Mouse (Mus musculus) neural tube, embryonic 14.5 days (tissue): Measurements from ENCODE around the gene Aak1. TPM values are rescaled to one million over a fixed set of nuclear protein-coding genes. Genes with fewer than 3 reads are reported as not detected.

Experiments used
- ATAC-seq: fragments of 200-750 bp; cut with Nextera tagmentation; 2 replicates; pipeline ENCODE4 v1.8.0; 2017; ENCODE audit warnings: low read depth, mild to moderate bottlenecking, moderate TSS enrichment, moderate library complexity
- H3K27ac ChIP-seq: fragments of 300-500 bp; sonication (generic); 2 replicates; pipeline ENCODE4 v1.5.1; 2014; ENCODE audit warnings: low read depth, mild to moderate bottlenecking, control low read depth, low read length, moderate library complexity, mixed read lengths
- H3K27me3 ChIP-seq: fragments of 300-500 bp; sonication (generic); 2 replicates; pipeline ENCODE4 v1.6.1; 2014; ENCODE audit warnings: low read length; ENCODE audit not compliant: control insufficient read depth, insufficient read depth
- H3K36me3 ChIP-seq: fragments of 300-500 bp; sonication (generic); 2 replicates; pipeline ENCODE4 v1.6.1; 2014; ENCODE audit warnings: low read length, mixed read lengths; ENCODE audit not compliant: control insufficient read depth, insufficient read depth
- H3K4me1 ChIP-seq: fragments of 300-500 bp; sonication (generic); 2 replicates; pipeline ENCODE4 v1.6.1; 2014; ENCODE audit warnings: low read length; ENCODE audit not compliant: control insufficient read depth, insufficient read depth
- H3K4me2 ChIP-seq: fragments of 300-500 bp; sonication (generic); 2 replicates; pipeline ENCODE4 v1.6.1; 2014; ENCODE audit warnings: mild to moderate bottlenecking, low read depth, low read length, control low read depth
- H3K4me3 ChIP-seq: fragments of 300-500 bp; sonication (generic); 2 replicates; pipeline ENCODE4 v1.5.1; 2014; ENCODE audit warnings: low read depth, low read length, control low read depth, mixed read lengths
- H3K9ac ChIP-seq: fragments of 300-500 bp; sonication (generic); replicated peaks from 2 replicates; pipeline ENCODE4 v1.6.1; 2014; ENCODE audit warnings: low read depth, mild to moderate bottlenecking, control low read depth, low read length, mixed read lengths
- H3K9me3 ChIP-seq: fragments of 300-500 bp; sonication (generic); 2 replicates; pipeline ENCODE4 v1.6.1; 2016; ENCODE audit warnings: low read length; ENCODE audit not compliant: control insufficient read depth
- WGBS: fragments of 180-500 bp; shearing (Covaris S2); extraction: QIAGEN DNeasy Blood & Tissue Kit; methylation state at CpG from one replicate; pipeline ENCODE4 v1.1.7; 2014; 5-methylcytosine and 5-hydroxymethylcytosine counted together
- polyA plus RNA-seq: library from polyadenylated mRNA; unstranded; fragments of >200 nt; fragmentation: Nextera tagmentation; extraction: Ambion mirVana; gene quantifications from 2 replicates; pipeline ENCODE4 v1.2.1, GENCODE M21; 2014

The Aak1 gene
- polyA plus RNA-seq, 1 experiment from 2014 or later = 53.6 TPM

DNA sequence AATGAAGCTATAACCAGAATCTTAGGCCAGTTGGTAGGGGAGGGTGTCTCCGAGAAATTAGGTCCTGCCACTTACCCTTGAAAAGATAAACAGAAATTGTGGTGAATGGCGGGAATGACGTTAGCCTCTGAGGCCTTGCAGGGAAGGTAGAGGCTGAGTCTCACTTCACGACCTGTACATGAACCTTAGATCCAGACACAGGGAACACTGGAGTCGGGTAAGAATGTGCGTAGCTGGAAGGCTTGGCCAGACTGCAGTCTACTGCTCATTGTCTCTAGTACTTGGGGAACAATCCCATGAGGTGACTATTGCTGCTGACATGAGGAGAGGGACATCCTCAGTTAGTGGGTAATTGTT lies 129.6 kb downstream of the Aak1 start:
- H3K36me3 ChIP-seq = peaks cover 2% of the 10 kb centered on the region
- 91% methylated on average over 6 of the region's 6 CpGs for WGBS

DNA sequence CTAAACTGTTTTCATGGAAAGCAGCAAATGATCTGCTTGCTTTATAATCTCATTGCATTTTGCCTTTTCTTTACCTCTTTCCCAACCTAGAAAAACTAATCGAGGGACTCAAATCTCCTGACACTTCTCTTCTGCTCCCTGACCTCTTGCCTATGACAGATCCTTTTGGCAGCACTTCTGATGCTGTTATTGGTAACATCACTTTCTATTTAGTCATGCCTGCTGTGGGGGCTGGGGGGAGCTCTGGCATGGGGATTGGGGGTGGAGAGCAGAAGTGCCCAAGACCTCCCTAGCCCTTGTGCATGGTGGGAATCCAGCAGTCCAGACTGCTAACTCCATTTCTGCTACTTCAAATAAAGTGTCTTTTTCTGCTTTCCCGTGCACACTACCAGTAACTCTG lies 131.9 kb downstream of the Aak1 start:
- 96% methylated on average over 2 of the region's 2 CpGs for WGBS

More for the DNA sequence above, 129.6 kb downstream of the Aak1 start:
- no peak overlapping the region for H3K27ac ChIP-seq
- H3K4me1 ChIP-seq = no peaks in the 10 kb centered on the region
- H3K4me2 ChIP-seq = no peak overlapping the region
- H3K27me3 ChIP-seq = no peaks in the 10 kb centered on the region
- no peaks in the 10 kb centered on the region for H3K9me3 ChIP-seq
- H3K4me3 ChIP-seq = no peak overlapping the region
- ATAC-seq = no peak
- H3K9ac ChIP-seq = no peak overlapping the region

DNA sequence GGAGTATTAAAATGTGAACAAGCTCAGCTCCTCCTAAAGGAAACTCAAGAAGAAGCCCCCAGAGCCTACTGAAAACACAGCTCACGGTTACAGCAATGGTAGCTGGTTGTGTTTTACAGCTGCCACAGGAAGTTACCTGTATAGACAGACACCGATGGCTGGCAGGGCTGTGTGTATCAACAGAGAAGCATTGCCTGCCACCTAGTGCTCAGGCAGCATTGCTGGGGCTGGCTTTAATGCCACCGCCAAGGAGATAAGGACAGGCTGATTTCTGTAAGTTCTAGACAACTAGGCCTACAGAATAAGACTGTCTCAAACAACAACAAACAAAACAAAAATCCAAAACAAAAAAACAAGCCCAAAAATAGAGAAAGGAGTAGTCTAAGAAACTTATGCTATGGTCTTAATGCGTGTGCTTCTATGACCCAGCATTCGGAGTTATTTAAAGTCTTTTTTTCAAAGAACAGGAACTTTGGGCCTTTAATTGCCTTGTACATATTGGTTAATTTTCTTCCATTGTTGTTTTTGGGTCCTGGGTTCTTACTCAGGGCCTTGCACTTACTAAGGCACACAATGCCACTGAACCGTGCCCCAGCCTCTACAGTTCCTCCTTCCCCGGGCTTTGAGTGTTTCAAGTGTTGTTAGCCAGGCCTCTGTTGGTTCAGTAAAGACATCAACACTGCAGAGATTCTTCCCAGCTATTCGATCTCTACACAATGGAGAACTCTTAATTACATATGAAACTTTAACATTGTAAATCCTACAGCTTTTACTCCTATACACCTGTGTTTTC lies 136.2 kb downstream of the Aak1 start:
- H3K27me3 ChIP-seq = no peaks in the 10 kb centered on the region
- WGBS = 88% methylated on average over 8 of the region's 8 CpGs
- peaks cover 15% of the 10 kb centered on the region for H3K36me3 ChIP-seq
- H3K27ac ChIP-seq = no peak overlapping the region
- H3K9ac ChIP-seq = no peak overlapping the region
- no peak overlapping the region for H3K4me2 ChIP-seq
- H3K9me3 ChIP-seq = no peaks in the 10 kb centered on the region
- no peak for ATAC-seq
- no peaks in the 10 kb centered on the region for H3K4me1 ChIP-seq
- no peak overlapping the region for H3K4me3 ChIP-seq

More for the DNA sequence above, 131.9 kb downstream of the Aak1 start:
- Histone ChIP-seq H3K4me1 (no peaks in the 10 kb centered on the region), H3K4me3 (no peak overlapping the region), H3K27ac (no peak overlapping the region), H3K36me3 (peaks cover 10% of the 10 kb centered on the region), H3K9ac (no peak overlapping the region), H3K27me3 (no peaks in the 10 kb centered on the region), H3K9me3 (no peaks in the 10 kb centered on the region), H3K4me2 (no peak overlapping the region)
- no peak for ATAC-seq

DNA sequence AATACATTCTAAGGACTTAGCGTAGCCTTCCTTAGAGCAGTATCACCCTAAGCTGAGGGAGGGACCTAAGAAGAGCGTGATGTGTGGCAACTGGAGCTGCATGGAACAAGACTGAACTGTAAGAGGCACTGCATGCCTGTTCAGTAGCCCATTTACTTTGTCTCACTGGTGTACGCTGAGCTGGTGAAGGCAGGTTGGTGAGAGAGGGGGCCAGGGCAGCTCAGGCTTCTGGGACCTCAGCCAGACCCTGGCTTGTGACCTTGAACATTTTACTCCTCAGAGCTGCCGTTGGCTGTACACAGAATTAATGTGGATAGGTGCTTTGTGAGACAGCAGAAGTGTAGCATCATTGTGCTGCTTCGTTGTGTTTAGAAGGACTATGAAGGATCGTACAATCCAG lies 140.3 kb downstream of the Aak1 start:
- Histone ChIP-seq H3K4me3 (no peak overlapping the region), H3K27me3 (no peaks in the 10 kb centered on the region), H3K36me3 (peaks cover 13% of the 10 kb centered on the region), H3K9me3 (no peaks in the 10 kb centered on the region), H3K4me1 (no peaks in the 10 kb centered on the region), H3K27ac (no peak overlapping the region; the same call in 1 of the 2 replicates), H3K4me2 (no peak overlapping the region), H3K9ac (no peak overlapping the region)
- 87% methylated on average over 6 of the region's 6 CpGs for WGBS
- no peak for ATAC-seq

DNA sequence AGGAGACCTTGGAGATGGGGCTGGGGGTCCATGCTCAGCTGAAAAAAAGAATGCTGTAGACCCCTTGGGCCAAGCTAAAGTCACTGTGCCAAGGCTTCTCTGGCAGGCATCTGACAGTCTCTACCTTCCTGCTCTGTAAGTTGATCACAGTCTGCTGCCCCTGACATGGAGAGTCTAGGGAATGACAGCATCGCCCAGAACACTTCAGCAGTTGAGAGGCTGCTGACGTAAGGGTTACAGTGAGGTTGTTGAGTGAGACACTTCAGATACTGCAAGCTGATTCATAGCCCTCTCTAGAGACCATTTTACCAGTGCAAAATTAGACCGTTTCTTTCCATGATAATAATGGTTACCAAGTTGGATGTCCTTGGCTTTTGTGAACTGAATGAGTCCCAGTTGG lies 141.7 kb downstream of the Aak1 start:
- H3K9ac ChIP-seq = no peak overlapping the region
- no peak overlapping the region for H3K4me3 ChIP-seq
- no peaks in the 10 kb centered on the region for H3K4me1 ChIP-seq
- no peak for ATAC-seq
- H3K27me3 ChIP-seq = no peaks in the 10 kb centered on the region
- H3K4me2 ChIP-seq = no peak overlapping the region
- 61% methylated on average over 3 of the region's 3 CpGs for WGBS
- H3K9me3 ChIP-seq = no peaks in the 10 kb centered on the region
- no peak overlapping the region for H3K27ac ChIP-seq
- H3K36me3 ChIP-seq = peaks cover 11% of the 10 kb centered on the region

DNA sequence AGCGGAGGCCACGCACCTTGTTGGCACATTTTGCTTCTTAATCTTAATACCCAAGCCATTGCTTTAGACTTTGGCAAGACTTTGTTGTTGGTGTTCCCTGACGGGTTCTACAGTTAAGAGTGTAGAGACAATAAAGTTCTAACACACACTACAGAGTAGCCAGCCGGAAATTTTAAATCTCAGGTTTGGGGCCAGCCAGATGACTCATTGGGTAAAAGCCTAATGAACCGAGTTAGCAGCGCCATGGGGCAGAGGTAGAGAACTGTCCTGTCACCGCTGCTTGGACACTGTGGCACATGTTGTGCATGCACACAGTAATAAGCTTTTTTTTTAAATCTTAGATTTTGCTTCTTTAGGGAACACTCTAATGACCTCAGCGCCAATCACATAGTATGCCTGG lies 143.0 kb downstream of the Aak1 start:
- H3K27ac ChIP-seq = no peak overlapping the region
- no peak overlapping the region for H3K9ac ChIP-seq
- no peak overlapping the region for H3K4me3 ChIP-seq
- H3K4me1 ChIP-seq = no peaks in the 10 kb centered on the region
- no peak for ATAC-seq
- no peaks in the 10 kb centered on the region for H3K27me3 ChIP-seq
- no peak overlapping the region for H3K4me2 ChIP-seq
- H3K36me3 ChIP-seq = peaks cover 16% of the 10 kb centered on the region; the same call in 1 of the 2 replicates
- WGBS = 93% methylated on average over 8 of the region's 8 CpGs
- no peaks in the 10 kb centered on the region for H3K9me3 ChIP-seq

DNA sequence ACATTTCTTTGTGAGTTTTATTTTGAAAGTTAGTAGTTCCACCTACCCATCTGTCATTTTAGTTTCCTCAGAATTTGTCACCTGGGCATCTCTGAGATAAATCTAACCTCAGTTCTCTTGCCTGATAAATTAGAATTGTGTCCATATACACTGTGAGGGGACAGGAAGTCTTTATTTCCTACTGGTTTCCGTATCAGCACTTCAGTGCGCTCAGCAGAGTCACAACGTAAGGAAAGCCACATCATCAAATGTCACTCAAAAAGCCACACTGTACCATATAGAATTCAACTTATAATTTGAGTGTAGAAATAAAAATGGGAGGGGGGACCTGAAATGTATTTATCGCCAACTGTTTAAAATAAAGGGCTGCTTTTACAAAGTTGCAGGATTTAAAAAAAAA lies 144.9 kb downstream of the Aak1 start:
- Histone ChIP-seq H3K9ac (no peak overlapping the region), H3K4me2 (no peak overlapping the region), H3K27ac (no peak overlapping the region), H3K4me1 (no peaks in the 10 kb centered on the region), H3K9me3 (no peaks in the 10 kb centered on the region), H3K36me3 (peaks cover 19% of the 10 kb centered on the region; the same call in 1 of the 2 replicates), H3K4me3 (no peak overlapping the region), H3K27me3 (no peaks in the 10 kb centered on the region)
- ATAC-seq = no peak
- WGBS = 90% methylated on average over 4 of the region's 4 CpGs

DNA sequence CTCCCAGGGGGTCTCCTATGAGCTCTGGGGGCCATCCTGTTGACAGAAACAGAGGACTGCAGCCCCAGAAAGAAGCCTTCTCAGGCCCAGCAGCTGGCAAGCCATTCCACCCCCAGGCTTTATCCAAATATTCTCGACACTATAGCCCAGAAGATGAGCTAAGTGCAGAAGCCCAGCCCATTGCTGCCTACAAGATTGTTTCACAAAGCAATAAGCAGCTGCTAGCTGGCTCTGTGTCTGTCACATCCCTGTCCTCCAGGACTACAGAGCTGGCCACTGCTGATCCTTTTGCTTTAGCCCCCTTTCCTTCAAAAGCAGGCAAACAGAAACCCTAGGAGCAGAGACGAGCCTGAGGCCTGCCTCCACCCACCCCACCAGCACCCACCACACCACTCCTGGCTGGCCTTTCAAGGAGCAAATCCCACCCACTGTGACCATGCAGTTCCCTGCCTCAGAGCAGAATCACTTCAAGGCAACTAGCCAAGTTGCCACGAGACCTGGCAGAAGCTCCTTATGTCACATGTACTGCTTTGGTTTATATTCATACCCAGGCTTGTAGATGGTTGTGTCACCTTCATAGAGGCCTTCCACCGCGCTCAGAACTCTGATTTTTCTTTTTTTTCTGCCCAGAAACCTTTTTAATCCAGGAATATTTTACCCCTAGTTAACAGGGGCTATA lies 147.5 kb downstream of the Aak1 start:
- H3K4me2 ChIP-seq = no peak overlapping the region
- H3K4me1 ChIP-seq = no peaks in the 10 kb centered on the region
- WGBS = 89% methylated on average over 5 of the region's 5 CpGs
- no peak for ATAC-seq
- H3K9ac ChIP-seq = no peak overlapping the region
- H3K4me3 ChIP-seq = no peak overlapping the region
- no peaks in the 10 kb centered on the region for H3K27me3 ChIP-seq
- no peaks in the 10 kb centered on the region for H3K9me3 ChIP-seq
- H3K27ac ChIP-seq = no peak overlapping the region
- H3K36me3 ChIP-seq = peaks cover 19% of the 10 kb centered on the region; the same call in 1 of the 2 replicates

DNA sequence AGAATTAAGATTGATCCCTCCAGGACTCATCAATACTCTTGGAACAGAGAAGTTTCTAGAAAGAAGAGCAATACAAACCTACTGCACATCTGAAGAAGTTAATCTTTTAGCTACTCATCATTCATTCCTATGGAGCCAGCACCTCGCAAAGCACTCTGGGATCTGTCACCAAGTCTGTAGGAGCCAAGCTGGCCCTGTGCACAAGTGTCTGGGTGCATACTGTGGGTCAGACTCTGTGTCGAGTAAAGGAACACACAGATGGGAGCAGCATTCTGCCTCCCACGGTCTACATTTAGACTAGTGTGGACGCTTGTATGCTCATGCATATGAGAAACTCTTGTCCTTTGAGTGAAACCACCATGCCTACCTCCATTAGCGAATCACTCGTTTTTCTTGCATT lies 148.0 kb downstream of the Aak1 start:
- H3K4me3 ChIP-seq = no peak overlapping the region
- no peaks in the 10 kb centered on the region for H3K27me3 ChIP-seq
- no peaks in the 10 kb centered on the region for H3K9me3 ChIP-seq
- no peak for ATAC-seq
- no peaks in the 10 kb centered on the region for H3K4me1 ChIP-seq
- peaks cover 19% of the 10 kb centered on the region; the same call in 1 of the 2 replicates for H3K36me3 ChIP-seq
- H3K9ac ChIP-seq = no peak overlapping the region
- no peak overlapping the region for H3K27ac ChIP-seq
- WGBS = 95% methylated on average over 6 of the region's 6 CpGs
- no peak overlapping the region for H3K4me2 ChIP-seq
